Mouse (Mus musculus): Measurements from ENCODE around the gene Pla2g2f. TPM values are rescaled to one million over a fixed set of nuclear protein-coding genes. Genes with fewer than 3 reads are reported as not detected.
A peak's percentile ranks its signal among the peaks of the same experiment; 100 is the strongest.

Pla2g2f gene
- polyA plus RNA-seq, 1 experiment from 2014 or later = 0.13 TPM

- Histone ChIP-seq H3K36me3 (ENCODE audit: control insufficient read depth, insufficient read depth, low read length) (no peaks in the 10 kb centered on the region), H3K4me2 (ENCODE audit: low read length) (no peak overlapping the region), H3K27me3 (ENCODE audit: control insufficient read depth, insufficient read depth, low read length) (no peaks in the 10 kb centered on the region), H3K27ac (replicated peaks; ENCODE audit: low read depth, low read length) (no peak overlapping the region), H3K4me1 (ENCODE audit: control insufficient read depth, insufficient read depth, low read length) (no peaks in the 10 kb centered on the region), H3K9ac (replicated peaks; ENCODE audit: low read length) (no peak overlapping the region), H3K9me3 (ENCODE audit: control insufficient read depth, low read length) (no peaks in the 10 kb centered on the region), H3K4me3 (replicated peaks; ENCODE audit: low read depth, low read length) (no peak overlapping the region)
- DNase-seq (no peak), ATAC-seq (ENCODE audit: low FRiP score, low TSS enrichment) (no peak)
- WGBS = 91% methylated on average over 9 of the region's 9 CpGs
Observed at GRCm38 (mm10) chr4:138754432-138754831, 3.0 kb downstream of the Pla2g2f start.

GRCm38 (mm10) chr4:138753608-138754007 is 3.8 kb downstream of the Pla2g2f start:
- H3K4me2 ChIP-seq (ENCODE audit: low read length) = no peak overlapping the region
- H3K27ac ChIP-seq (replicated peaks; ENCODE audit: low read depth, low read length) = no peak overlapping the region
- H3K9ac ChIP-seq (replicated peaks; ENCODE audit: low read length) = no peak overlapping the region
- H3K9me3 ChIP-seq (ENCODE audit: control insufficient read depth, low read length) = no peaks in the 10 kb centered on the region
- DNase-seq (no peak), ATAC-seq (ENCODE audit: low FRiP score, low TSS enrichment) (no peak)
- no peaks in the 10 kb centered on the region for H3K27me3 ChIP-seq (ENCODE audit: control insufficient read depth, insufficient read depth, low read length)
- H3K36me3 ChIP-seq (ENCODE audit: control insufficient read depth, insufficient read depth, low read length) = no peaks in the 10 kb centered on the region
- 84% methylated on average over 3 of the region's 3 CpGs for WGBS
- H3K4me3 ChIP-seq (replicated peaks; ENCODE audit: low read depth, low read length) = no peak overlapping the region
- no peaks in the 10 kb centered on the region for H3K4me1 ChIP-seq (ENCODE audit: control insufficient read depth, insufficient read depth, low read length)

GRCm38 (mm10) chr4:138752603-138753002 is 4.8 kb downstream of the Pla2g2f start:
- Histone ChIP-seq H3K27ac (replicated peaks; ENCODE audit: low read depth, low read length) (no peak overlapping the region), H3K36me3 (ENCODE audit: control insufficient read depth, insufficient read depth, low read length) (no peaks in the 10 kb centered on the region), H3K9me3 (ENCODE audit: control insufficient read depth, low read length) (no peaks in the 10 kb centered on the region), H3K4me2 (ENCODE audit: low read length) (no peak overlapping the region), H3K9ac (replicated peaks; ENCODE audit: low read length) (no peak overlapping the region), H3K4me1 (ENCODE audit: control insufficient read depth, insufficient read depth, low read length) (no peaks in the 10 kb centered on the region), H3K4me3 (replicated peaks; ENCODE audit: low read depth, low read length) (no peak overlapping the region), H3K27me3 (ENCODE audit: control insufficient read depth, insufficient read depth, low read length) (no peaks in the 10 kb centered on the region)
- 93% methylated on average over 6 of the region's 6 CpGs for WGBS
- DNase-seq = no peak
- ATAC-seq (ENCODE audit: low FRiP score, low TSS enrichment) = no peak

- Histone ChIP-seq H3K4me1 (ENCODE audit: control insufficient read depth, insufficient read depth, low read length) (no peaks in the 10 kb centered on the region), H3K27me3 (ENCODE audit: control insufficient read depth, insufficient read depth, low read length) (no peaks in the 10 kb centered on the region), H3K9ac (replicated peaks; ENCODE audit: low read length) (no peak overlapping the region), H3K4me3 (replicated peaks; ENCODE audit: low read depth, low read length) (no peak overlapping the region), H3K4me2 (ENCODE audit: low read length) (no peak overlapping the region), H3K9me3 (ENCODE audit: control insufficient read depth, low read length) (no peaks in the 10 kb centered on the region), H3K27ac (replicated peaks; ENCODE audit: low read depth, low read length) (no peak overlapping the region), H3K36me3 (ENCODE audit: control insufficient read depth, insufficient read depth, low read length) (no peaks in the 10 kb centered on the region)
- DNase-seq (peak; percentile 83), ATAC-seq (ENCODE audit: low FRiP score, low TSS enrichment) (peak; percentile 43; the same call in 1 of the 2 replicates)
- WGBS = 54% methylated on average over 8 of the region's 8 CpGs
Observed at GRCm38 (mm10) chr4:138748369-138749072, 8.9 kb downstream of the Pla2g2f start.

GRCm38 (mm10) chr4:138747851-138748250 is 9.6 kb downstream of the Pla2g2f start:
- ATAC-seq (ENCODE audit: low FRiP score, low TSS enrichment) = peak; percentile 62
- no peaks in the 10 kb centered on the region for H3K9me3 ChIP-seq (ENCODE audit: control insufficient read depth, low read length)
- WGBS = 50% methylated on average over 10 of the region's 10 CpGs
- peak; percentile 58 for DNase-seq
- H3K27ac ChIP-seq (replicated peaks; ENCODE audit: low read depth, low read length) = no peak overlapping the region
- no peaks in the 10 kb centered on the region for H3K36me3 ChIP-seq (ENCODE audit: control insufficient read depth, insufficient read depth, low read length)
- H3K9ac ChIP-seq (replicated peaks; ENCODE audit: low read length) = no peak overlapping the region
- H3K4me1 ChIP-seq (ENCODE audit: control insufficient read depth, insufficient read depth, low read length) = no peaks in the 10 kb centered on the region
- H3K4me3 ChIP-seq (replicated peaks; ENCODE audit: low read depth, low read length) = no peak overlapping the region
- H3K4me2 ChIP-seq (ENCODE audit: low read length) = no peak overlapping the region
- H3K27me3 ChIP-seq (ENCODE audit: control insufficient read depth, insufficient read depth, low read length) = no peaks in the 10 kb centered on the region

- Histone ChIP-seq H3K4me2 (ENCODE audit: low read length) (no peak overlapping the region), H3K27ac (replicated peaks; ENCODE audit: low read depth, low read length) (no peak overlapping the region), H3K4me3 (replicated peaks; ENCODE audit: low read depth, low read length) (no peak overlapping the region), H3K27me3 (ENCODE audit: control insufficient read depth, insufficient read depth, low read length) (no peaks in the 10 kb centered on the region), H3K36me3 (ENCODE audit: control insufficient read depth, insufficient read depth, low read length) (no peaks in the 10 kb centered on the region), H3K9me3 (ENCODE audit: control insufficient read depth, low read length) (no peaks in the 10 kb centered on the region), H3K4me1 (ENCODE audit: control insufficient read depth, insufficient read depth, low read length) (no peaks in the 10 kb centered on the region), H3K9ac (replicated peaks; ENCODE audit: low read length) (no peak overlapping the region)
- no peak for ATAC-seq (ENCODE audit: low FRiP score, low TSS enrichment)
- WGBS = 88% methylated on average over 9 of the region's 9 CpGs
- no peak for DNase-seq
Observed at GRCm38 (mm10) chr4:138746866-138747265, 10.6 kb downstream of the Pla2g2f start.

GRCm38 (mm10) chr4:138745884-138746283 is 11.5 kb downstream of the Pla2g2f start:
- H3K4me1 ChIP-seq (ENCODE audit: control insufficient read depth, insufficient read depth, low read length) = no peaks in the 10 kb centered on the region
- no peak overlapping the region for H3K27ac ChIP-seq (replicated peaks; ENCODE audit: low read depth, low read length)
- ATAC-seq (ENCODE audit: low FRiP score, low TSS enrichment) = no peak
- no peak overlapping the region for H3K4me3 ChIP-seq (replicated peaks; ENCODE audit: low read depth, low read length)
- H3K36me3 ChIP-seq (ENCODE audit: control insufficient read depth, insufficient read depth, low read length) = no peaks in the 10 kb centered on the region
- no peaks in the 10 kb centered on the region for H3K27me3 ChIP-seq (ENCODE audit: control insufficient read depth, insufficient read depth, low read length)
- no peak overlapping the region for H3K4me2 ChIP-seq (ENCODE audit: low read length)
- 77% methylated on average over 4 of the region's 4 CpGs for WGBS
- H3K9me3 ChIP-seq (ENCODE audit: control insufficient read depth, low read length) = no peaks in the 10 kb centered on the region
- no peak overlapping the region for H3K9ac ChIP-seq (replicated peaks; ENCODE audit: low read length)
- no peak for DNase-seq

- H3K9ac ChIP-seq (replicated peaks; ENCODE audit: low read length) = no peak overlapping the region
- no peaks in the 10 kb centered on the region for H3K36me3 ChIP-seq (ENCODE audit: control insufficient read depth, insufficient read depth, low read length)
- no peak overlapping the region for H3K4me2 ChIP-seq (ENCODE audit: low read length)
- ATAC-seq (ENCODE audit: low FRiP score, low TSS enrichment) (no peak), DNase-seq (peak; percentile 56)
- no peak overlapping the region for H3K4me3 ChIP-seq (replicated peaks; ENCODE audit: low read depth, low read length)
- no peaks in the 10 kb centered on the region for H3K9me3 ChIP-seq (ENCODE audit: control insufficient read depth, low read length)
- H3K4me1 ChIP-seq (ENCODE audit: control insufficient read depth, insufficient read depth, low read length) = peaks cover 8% of the 10 kb centered on the region
- no peak overlapping the region for H3K27ac ChIP-seq (replicated peaks; ENCODE audit: low read depth, low read length)
- 13% methylated on average over 7 of the region's 7 CpGs for WGBS
- no peaks in the 10 kb centered on the region for H3K27me3 ChIP-seq (ENCODE audit: control insufficient read depth, insufficient read depth, low read length)
Observed at GRCm38 (mm10) chr4:138739136-138739851, 18.1 kb downstream of the Pla2g2f start.

- ATAC-seq (ENCODE audit: low FRiP score, low TSS enrichment) (no peak), DNase-seq (no peak)
- WGBS = 73% methylated on average over 7 of the region's 7 CpGs
- Histone ChIP-seq H3K4me1 (ENCODE audit: control insufficient read depth, insufficient read depth, low read length) (peaks cover 8% of the 10 kb centered on the region), H3K27ac (replicated peaks; ENCODE audit: low read depth, low read length) (no peak within 1 kb of the TSS), H3K4me2 (ENCODE audit: low read length) (no peak within 1 kb of the TSS), H3K27me3 (ENCODE audit: control insufficient read depth, insufficient read depth, low read length) (no peaks in the 10 kb centered on the region), H3K36me3 (ENCODE audit: control insufficient read depth, insufficient read depth, low read length) (no peaks in the 10 kb centered on the region), H3K9me3 (ENCODE audit: control insufficient read depth, low read length) (no peaks in the 10 kb centered on the region), H3K4me3 (replicated peaks; ENCODE audit: low read depth, low read length) (no peak within 1 kb of the TSS), H3K9ac (replicated peaks; ENCODE audit: low read length) (no peak within 1 kb of the TSS)
Observed at GRCm38 (mm10) chr4:138737031-138737430, 20.4 kb downstream of the Pla2g2f start, which contains the start of gene Ubxn10. Ubxn10 (minus strand) TSS chr4:138737167.

Data from midbrain, embryonic 14.5 days (tissue).